Mouse (Mus musculus) neural tube, embryonic 13.5 days (tissue): Measurements from ENCODE around the gene Gm20812. TPM values are rescaled to one million over a fixed set of nuclear protein-coding genes. Genes with fewer than 3 reads are reported as not detected.
"Not testable (repeated sequence)": the region's sequence is repeated elsewhere in the genome, so short reads cannot be mapped to it uniquely, and the experiment has no call there.

ENCODE experiments used
- ATAC-seq: fragments of 200-750 bp; cut with Nextera tagmentation; 2 replicates; pipeline ENCODE4 v1.8.0; 2017; ENCODE audit warnings: low read depth, mild to moderate bottlenecking, moderate TSS enrichment, moderate library complexity
- H3K27ac ChIP-seq: fragments of 300-500 bp; sonication (generic); replicated peaks from 2 replicates; pipeline ENCODE4 v1.5.1; 2015; ENCODE audit warnings: moderate library complexity, mild to moderate bottlenecking, inconsistent platforms
- H3K27me3 ChIP-seq: fragments of 300-500 bp; sonication (generic); 2 replicates; pipeline ENCODE4 v1.6.1; 2015; ENCODE audit warnings: mild to moderate bottlenecking, inconsistent platforms
- H3K36me3 ChIP-seq: fragments of 300-500 bp; sonication (generic); 2 replicates; pipeline ENCODE4 v1.6.1; 2015; ENCODE audit warnings: mild to moderate bottlenecking, inconsistent platforms
- H3K4me1 ChIP-seq: fragments of 300-500 bp; sonication (generic); replicated peaks from 2 replicates; pipeline ENCODE4 v1.6.1; 2015; ENCODE audit warnings: inconsistent platforms
- H3K4me2 ChIP-seq: fragments of 300-500 bp; sonication (generic); 2 replicates; pipeline ENCODE4 v1.6.1; 2015; ENCODE audit warnings: inconsistent platforms, mild to moderate bottlenecking, moderate library complexity
- H3K4me3 ChIP-seq: fragments of 300-500 bp; sonication (generic); 2 replicates; pipeline ENCODE4 v1.5.1; 2015; ENCODE audit warnings: mild to moderate bottlenecking, inconsistent platforms
- H3K9ac ChIP-seq: fragments of 300-500 bp; sonication (generic); 2 replicates; pipeline ENCODE4 v1.6.1; 2015; ENCODE audit warnings: moderate library complexity, mild to moderate bottlenecking, inconsistent platforms
- H3K9me3 ChIP-seq: fragments of 300-500 bp; sonication (generic); 2 replicates; pipeline ENCODE4 v1.6.1; 2016; ENCODE audit warnings: inconsistent platforms
- WGBS: fragments of 180-500 bp; shearing (Covaris S2); methylation state at CpG from one replicate; pipeline ENCODE4 v1.1.7; 2015; 5-methylcytosine and 5-hydroxymethylcytosine counted together
- polyA plus RNA-seq: library from polyadenylated mRNA; unstranded; fragments of >200 nt; fragmentation: Nextera tagmentation; extraction: Ambion mirVana; gene quantifications from 2 replicates; pipeline ENCODE4 v1.2.1, GENCODE M21; 2015

The Gm20812 gene
- not detected in 2 replicates for polyA plus RNA-seq

DNA sequence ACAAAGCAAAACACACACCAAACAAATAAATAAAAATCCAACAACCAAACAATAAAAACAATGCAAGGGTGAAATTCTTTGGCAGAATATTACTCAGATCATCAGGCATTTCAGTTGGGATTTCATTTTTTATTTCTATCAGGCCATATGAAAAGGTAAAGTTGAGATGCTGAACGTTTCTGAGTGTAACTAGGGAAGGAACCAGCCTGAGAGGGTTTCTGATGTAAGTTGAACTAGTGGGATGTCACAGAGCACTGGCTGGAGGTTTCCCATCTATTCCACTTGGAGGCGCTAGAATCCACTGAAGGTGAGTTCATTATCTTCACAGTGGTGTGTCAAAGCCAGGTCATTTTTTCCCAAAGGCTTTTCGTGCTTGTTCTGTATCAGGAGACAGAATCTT lies at the start of gene Gm20812:
TSS of gene Gm20812 (plus strand) at position 301 of the 400 bp plus-strand sequence.
- H3K4me3 ChIP-seq, H3K36me3 ChIP-seq, H3K9ac ChIP-seq, ATAC-seq, H3K9me3 ChIP-seq, H3K27ac ChIP-seq, H3K27me3 ChIP-seq, H3K4me2 ChIP-seq, H3K4me1 ChIP-seq: not testable (repeated sequence)
- no CpG with 5 or more reads among the region's 3 CpGs for WGBS

Other genes starting within 250 kb of the Gm20812 start
- not detected in 2 replicates for gene Gm29554, start 108.0 kb upstream of the Gm20812 start, polyA plus RNA-seq